Mouse (Mus musculus) ES-Bruce4 (cell line): Measurements from ENCODE around the gene Tmem210. TPM values are rescaled to one million over a fixed set of nuclear protein-coding genes. Genes with fewer than 3 reads are reported as not detected.
A peak's percentile ranks its signal among the peaks of the same experiment; 100 is the strongest.

Experiments
- H3K27ac ChIP-seq: 2 replicates; pipeline ENCODE4 v1.5.1; 2012; ENCODE audit warnings: low read length, inconsistent platforms; ENCODE audit not compliant: insufficient read depth
- H3K27me3 ChIP-seq: 2 replicates; pipeline ENCODE4 v1.6.1; 2012; ENCODE audit warnings: mild to moderate bottlenecking, low read length, inconsistent platforms; ENCODE audit not compliant: control insufficient read depth, poor library complexity, insufficient read depth, severe bottlenecking
- H3K36me3 ChIP-seq: 2 replicates; pipeline ENCODE4 v1.6.1; 2012; ENCODE audit warnings: inconsistent platforms, mild to moderate bottlenecking, low read length, moderate library complexity; ENCODE audit not compliant: control insufficient read depth, poor library complexity, insufficient read depth, severe bottlenecking
- H3K4me1 ChIP-seq: one replicate; pipeline ENCODE4 v1.8.1; 2011; ENCODE audit warnings: low read length; ENCODE audit not compliant: control insufficient read depth, insufficient read depth
- H3K4me3 ChIP-seq: 2 replicates; pipeline ENCODE4 v1.5.1; 2011; ENCODE audit warnings: low read depth, mild to moderate bottlenecking, low read length
- H3K9ac ChIP-seq: 2 replicates; pipeline ENCODE4 v1.6.1; 2012; ENCODE audit warnings: low read depth, mild to moderate bottlenecking, inconsistent platforms; ENCODE audit not compliant: poor library complexity, severe bottlenecking
- H3K9me3 ChIP-seq: replicated peaks from 2 replicates; pipeline ENCODE4 v1.6.1; 2012; ENCODE audit warnings: mild to moderate bottlenecking, low read length, inconsistent platforms; ENCODE audit not compliant: control insufficient read depth, poor library complexity, insufficient read depth, severe bottlenecking
- CTCF ChIP-seq: IDR thresholded peaks from one replicate; pipeline ENCODE4 v1.8.1; 2011; ENCODE audit warnings: low read depth, low read length
- EP300 ChIP-seq: IDR thresholded peaks from 2 replicates; pipeline ENCODE4 v1.6.1; 2011; ENCODE audit warnings: low read depth, low read length; ENCODE audit not compliant: insufficient read depth
- POLR2A ChIP-seq: IDR thresholded peaks from one replicate; pipeline ENCODE4 v1.8.1; 2011; ENCODE audit warnings: low read length; ENCODE audit not compliant: insufficient read depth
- polyA plus RNA-seq: library from polyadenylated mRNA; stranded (reverse); fragments of >200 nt; gene quantifications from 2 replicates; pipeline ENCODE4 v1.2.4, GENCODE M21; 2011; ENCODE audit warnings: low read depth; ENCODE audit not compliant: missing spikeins, insufficient read depth, insufficient read length

Gene Tmem210
- polyA plus RNA-seq, 1 experiment, result not detected

- no peaks in the 10 kb centered on the region for H3K9me3 ChIP-seq
- H3K9ac ChIP-seq, result peak overlapping the region; percentile 77
- H3K27me3 ChIP-seq, result no peaks in the 10 kb centered on the region
- H3K27ac ChIP-seq, result no peak overlapping the region
- H3K4me3 ChIP-seq, result peak overlapping the region; percentile 78
- no peaks in the 10 kb centered on the region for H3K36me3 ChIP-seq
- TF ChIP-seq CTCF (no peak), EP300 (no peak), POLR2A (no peak)
- H3K4me1 ChIP-seq, result peaks cover 5% of the 10 kb centered on the region
These were observed 24.2 kb upstream of the Tmem210 start for GRCm38 (mm10) chr2:25263623-25264285.

- Histone ChIP-seq H3K4me1 (peaks cover 5% of the 10 kb centered on the region), H3K36me3 (0 out of 2 replicates have a peak, but pooled peaks cover 4% of the 10 kb centered on the region), H3K9me3 (no peaks in the 10 kb centered on the region), H3K9ac (no peak overlapping the region), H3K4me3 (peak overlapping the region; percentile 10; the same call in 1 of the 2 replicates), H3K27ac (no peak overlapping the region), H3K27me3 (no peaks in the 10 kb centered on the region)
- TF ChIP-seq EP300, result no peak
- no peak for TF ChIP-seq CTCF
These were observed 23.7 kb upstream of the Tmem210 start for GRCm38 (mm10) chr2:25264286-25264660.

GRCm38 (mm10) chr2:25264851-25265250 is 23.1 kb upstream of the Tmem210 start:
- no peak for TF ChIP-seq POLR2A
- 0 out of 2 replicates have a peak, but pooled peaks have one; percentile 18 for TF ChIP-seq EP300
- no peak for TF ChIP-seq CTCF
- H3K9ac ChIP-seq, result no peak overlapping the region
- H3K4me3 ChIP-seq, result no peak overlapping the region
- H3K9me3 ChIP-seq, result no peaks in the 10 kb centered on the region
- H3K4me1 ChIP-seq, result peaks cover 5% of the 10 kb centered on the region
- H3K27ac ChIP-seq, result no peak overlapping the region
- H3K27me3 ChIP-seq, result no peaks in the 10 kb centered on the region
- 0 out of 2 replicates have a peak, but pooled peaks cover 4% of the 10 kb centered on the region for H3K36me3 ChIP-seq

- Histone ChIP-seq H3K9me3 (no peaks in the 10 kb centered on the region), H3K36me3 (peaks cover 4% of the 10 kb centered on the region; the same call in 1 of the 2 replicates), H3K4me3 (no peak overlapping the region), H3K27ac (no peak overlapping the region), H3K9ac (no peak overlapping the region), H3K27me3 (no peaks in the 10 kb centered on the region), H3K4me1 (peaks cover 5% of the 10 kb centered on the region)
- TF ChIP-seq CTCF, result no peak
- 0 out of 2 replicates have a peak, but pooled peaks have one; percentile 44 for TF ChIP-seq EP300
- TF ChIP-seq POLR2A, result no peak
These were observed 21.9 kb upstream of the Tmem210 start for GRCm38 (mm10) chr2:25265897-25266656.

- H3K36me3 ChIP-seq, result peaks cover 4% of the 10 kb centered on the region; the same call in 1 of the 2 replicates
- H3K4me1 ChIP-seq, result peaks cover 5% of the 10 kb centered on the region
- no peaks in the 10 kb centered on the region for H3K9me3 ChIP-seq
- no peaks in the 10 kb centered on the region for H3K27me3 ChIP-seq
- H3K27ac ChIP-seq, result no peak overlapping the region
- TF ChIP-seq CTCF (no peak), EP300 (peak; percentile 71; the same call in 1 of the 2 replicates)
- no peak overlapping the region for H3K9ac ChIP-seq
- no peak overlapping the region for H3K4me3 ChIP-seq
These were observed 21.2 kb upstream of the Tmem210 start for GRCm38 (mm10) chr2:25266720-25267119.

GRCm38 (mm10) chr2:25267241-25267640 is 20.7 kb upstream of the Tmem210 start:
- Histone ChIP-seq H3K9me3 (no peaks in the 10 kb centered on the region), H3K36me3 (peaks cover 4% of the 10 kb centered on the region; the same call in 1 of the 2 replicates), H3K27me3 (no peaks in the 10 kb centered on the region), H3K4me1 (peaks cover 5% of the 10 kb centered on the region), H3K9ac (no peak overlapping the region), H3K27ac (no peak overlapping the region), H3K4me3 (no peak overlapping the region)
- TF ChIP-seq EP300, result no peak
- no peak for TF ChIP-seq POLR2A
- TF ChIP-seq CTCF, result no peak
